Mouse (Mus musculus): ENCODE data around the gene Gm39115. TPM values are rescaled to one million over a fixed set of nuclear protein-coding genes. Genes with fewer than 3 reads are reported as not detected.

Gene Gm39115
- not detected in 2 replicates for polyA plus RNA-seq (2012; rRNA removed)

GRCm38 (mm10) chr7:142135934-142136333, at the start of gene Gm39115:
Gene Gm39115 (minus strand): TSS chr7:142136034.

GRCm38 (mm10) chr7:142175905-142176304, 40.1 kb upstream of the Gm39115 start, which contains the start of gene Krtap5-2:
Gene Krtap5-2 (minus strand): TSS chr7:142176005.

DNA sequence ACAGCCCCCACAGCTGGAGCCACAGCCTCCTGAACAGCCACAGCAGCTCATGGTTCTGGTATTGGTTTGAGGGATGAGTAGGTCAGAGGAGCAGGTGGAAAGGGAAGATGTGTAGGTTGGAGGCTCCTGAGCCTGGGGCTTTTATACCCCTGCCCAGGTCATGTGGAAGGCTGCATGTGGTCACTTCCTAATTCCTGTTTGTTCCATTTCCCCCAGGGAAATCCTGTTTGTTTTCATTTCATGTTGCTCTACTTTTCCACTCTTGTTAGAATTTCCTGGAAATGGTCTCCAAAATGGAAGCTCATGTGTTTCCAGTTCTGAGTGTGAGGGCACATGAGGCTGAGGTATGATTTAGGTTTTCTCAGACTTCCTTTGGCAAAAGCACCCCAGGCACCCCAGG, 29.8 kb upstream of the Gm39115 start, which contains the start of gene Gm4553:
TSS of gene Gm4553 (minus strand) at position 101 of the 400 bp plus-strand sequence.

GRCm38 (mm10) chr7:142157013-142157412, 21.2 kb upstream of the Gm39115 start, which contains the start of gene Gm29735:
Gene Gm29735 (minus strand): TSS chr7:142157113.

GRCm38 (mm10) chr7:142144507-142144906, 8.7 kb upstream of the Gm39115 start, which contains the start of gene Gm45337:
Gene Gm45337 (minus strand): TSS chr7:142144607.

GRCm38 (mm10) chr7:142120629-142121028, 15.2 kb downstream of the Gm39115 start, which contains the start of gene Gm45618:
Gene Gm45618 (minus strand): TSS chr7:142120729.

DNA sequence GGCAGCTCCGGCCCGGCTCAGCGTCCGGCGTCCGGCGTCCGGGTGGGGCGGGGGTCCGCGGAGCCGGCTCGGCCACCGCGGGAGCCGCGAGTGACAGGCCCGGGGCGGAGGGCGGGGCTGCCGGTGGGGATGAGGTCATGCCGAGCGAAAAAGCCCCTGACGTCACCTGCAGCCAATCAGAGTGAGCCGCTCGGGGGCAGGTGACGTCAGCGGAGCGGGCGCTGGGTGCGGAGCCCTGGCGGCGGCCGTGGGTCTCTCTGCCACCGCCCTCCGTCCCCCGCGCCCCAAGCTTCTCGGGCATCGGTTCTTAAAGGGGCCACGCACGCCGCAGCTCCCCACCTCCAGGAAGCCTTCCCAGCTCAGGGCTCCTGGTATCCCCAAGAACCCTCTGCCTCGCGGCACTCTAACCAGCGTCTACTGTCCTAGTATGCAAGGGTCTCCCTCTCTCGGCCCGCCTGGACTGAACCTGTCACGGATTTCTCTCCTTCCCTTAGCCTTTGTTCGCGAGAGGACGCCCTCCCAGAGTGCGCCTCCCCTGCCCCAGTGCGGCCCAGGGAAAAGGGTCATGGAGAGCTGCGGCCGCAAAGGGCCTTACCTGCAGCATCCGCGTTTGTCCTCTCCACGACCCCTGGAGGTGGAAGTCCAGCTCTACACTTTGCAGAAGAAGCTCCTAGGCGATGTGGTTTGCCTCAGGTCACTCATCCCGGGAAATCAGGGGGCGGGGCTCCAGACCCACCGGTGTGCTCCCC, 40.5 kb downstream of the Gm39115 start, which contains the start of gene Dusp8:
TSS of gene Dusp8 (minus strand) at position 661 of the 749 bp plus-strand sequence.

Other genes with a start within 250 kb of the Gm39115 start
- 13.5 and 15.3 TPM in 2 replicates for gene Tollip, start 217.5 kb downstream of the Gm39115 start, polyA plus RNA-seq (2012; rRNA removed)
- 0.03 TPM in 1 of 2 replicates, not detected in the other for gene Brsk2, start 186.3 kb downstream of the Gm39115 start, polyA plus RNA-seq (2012; rRNA removed)
- 40.6 and 44.6 TPM in 2 replicates for gene Mob2, start 75.0 kb downstream of the Gm39115 start, polyA plus RNA-seq (2012; rRNA removed)
- gene Dusp8, start 40.2 kb downstream of the Gm39115 start, polyA plus RNA-seq (2012; rRNA removed) = 2.7 and 2.8 TPM in 2 replicates
- not detected in 2 replicates for gene Gm45618, start 15.3 kb downstream of the Gm39115 start, polyA plus RNA-seq (2012; rRNA removed)
- not detected in 2 replicates for gene Gm45337, start 8.6 kb upstream of the Gm39115 start, polyA plus RNA-seq (2012; rRNA removed)
- not detected in 2 replicates for gene Gm29735, start 21.1 kb upstream of the Gm39115 start, polyA plus RNA-seq (2012; rRNA removed)
- not detected in 2 replicates for gene Gm4553, start 29.7 kb upstream of the Gm39115 start, polyA plus RNA-seq (2012; rRNA removed)
- not detected in 2 replicates for gene Krtap5-2, start 40.0 kb upstream of the Gm39115 start, polyA plus RNA-seq (2012; rRNA removed)
- gene Gm10153, start 54.4 kb upstream of the Gm39115 start, polyA plus RNA-seq (2012; rRNA removed) = not detected in 2 replicates
- not detected in 2 replicates for gene Krtap5-3, start 65.3 kb upstream of the Gm39115 start, polyA plus RNA-seq (2012; rRNA removed)
- gene Gm7579, start 75.8 kb upstream of the Gm39115 start, polyA plus RNA-seq (2012; rRNA removed) = not detected in 2 replicates
- not detected in 2 replicates for gene Krtap5-5, start 93.9 kb upstream of the Gm39115 start, polyA plus RNA-seq (2012; rRNA removed)
- gene Gm40460, start 105.0 kb upstream of the Gm39115 start, polyA plus RNA-seq (2012; rRNA removed) = not detected in 2 replicates
- not detected in 2 replicates for gene Gm2431, start 122.3 kb upstream of the Gm39115 start, polyA plus RNA-seq (2012; rRNA removed)
- gene Gm4559, start 138.3 kb upstream of the Gm39115 start, polyA plus RNA-seq (2012; rRNA removed) = not detected in 2 replicates
- gene Krtap5-1, start 161.1 kb upstream of the Gm39115 start, polyA plus RNA-seq (2012; rRNA removed) = not detected in 2 replicates
- gene Krtap5-4, start 167.5 kb upstream of the Gm39115 start, polyA plus RNA-seq (2012; rRNA removed) = not detected in 2 replicates
- gene Ifitm10, start 237.7 kb upstream of the Gm39115 start, polyA plus RNA-seq (2012; rRNA removed) = 0.87 and 0.93 TPM in 2 replicates
- gene Gm49369, start 246.6 kb upstream of the Gm39115 start, polyA plus RNA-seq (2012; rRNA removed) = 0.38 and 0.44 TPM in 2 replicates

Measured in liver, embryonic 14 days (tissue).